Mouse (Mus musculus) brain, embryonic 18.5 days (tissue): ENCODE results near the gene Hfe.
A peak's percentile ranks its signal among the peaks of the same experiment; 100 is the strongest.
"Not testable (repeated sequence)": the region's sequence is repeated elsewhere in the genome, so short reads cannot be mapped to it uniquely, and the experiment has no call there.

ENCODE experiments used
- DNase-seq: peaks from one replicate; pipeline ENCODE4 v3.0.0-alpha.2; 2012; ENCODE audit warnings: low read depth, low spot score

Gene Hfe

DNA sequence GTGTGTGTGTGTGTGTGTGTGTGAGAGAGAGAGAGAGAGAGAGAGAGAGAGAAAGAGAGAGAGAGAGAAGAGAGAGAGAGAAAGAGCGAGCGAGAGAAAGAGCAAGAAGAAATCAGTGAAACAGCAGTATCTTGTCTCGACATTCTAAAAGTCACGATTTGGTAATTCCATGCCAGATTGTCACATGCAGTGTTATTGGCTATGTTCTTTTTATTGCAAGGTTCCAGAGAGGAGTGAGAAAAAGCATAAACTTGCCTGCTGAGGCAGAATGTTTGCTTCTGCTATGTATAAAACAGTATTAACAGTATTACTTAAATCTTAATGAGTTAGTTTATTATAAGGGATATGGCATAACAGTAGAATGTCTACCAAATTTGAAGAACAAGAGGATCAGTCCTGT is 24.7 kb downstream of the Hfe start:
- DNase-seq = no peak

- DNase-seq = no peak
Measured at GRCm38 (mm10) chr13:23685121-23685861, 25.4 kb downstream of the Hfe start.

- not testable (repeated sequence) for DNase-seq
Measured at GRCm38 (mm10) chr13:23684295-23684945, 26.2 kb downstream of the Hfe start.

GRCm38 (mm10) chr13:23683755-23684281 is 26.8 kb downstream of the Hfe start, which contains the start of the genes Hist1h2ac and Hist1h2bc:
Hist1h2ac (minus strand) TSS chr13:23683948.
Hist1h2bc (plus strand) TSS chr13:23684199.
- DNase-seq = peak; percentile 97

DNA sequence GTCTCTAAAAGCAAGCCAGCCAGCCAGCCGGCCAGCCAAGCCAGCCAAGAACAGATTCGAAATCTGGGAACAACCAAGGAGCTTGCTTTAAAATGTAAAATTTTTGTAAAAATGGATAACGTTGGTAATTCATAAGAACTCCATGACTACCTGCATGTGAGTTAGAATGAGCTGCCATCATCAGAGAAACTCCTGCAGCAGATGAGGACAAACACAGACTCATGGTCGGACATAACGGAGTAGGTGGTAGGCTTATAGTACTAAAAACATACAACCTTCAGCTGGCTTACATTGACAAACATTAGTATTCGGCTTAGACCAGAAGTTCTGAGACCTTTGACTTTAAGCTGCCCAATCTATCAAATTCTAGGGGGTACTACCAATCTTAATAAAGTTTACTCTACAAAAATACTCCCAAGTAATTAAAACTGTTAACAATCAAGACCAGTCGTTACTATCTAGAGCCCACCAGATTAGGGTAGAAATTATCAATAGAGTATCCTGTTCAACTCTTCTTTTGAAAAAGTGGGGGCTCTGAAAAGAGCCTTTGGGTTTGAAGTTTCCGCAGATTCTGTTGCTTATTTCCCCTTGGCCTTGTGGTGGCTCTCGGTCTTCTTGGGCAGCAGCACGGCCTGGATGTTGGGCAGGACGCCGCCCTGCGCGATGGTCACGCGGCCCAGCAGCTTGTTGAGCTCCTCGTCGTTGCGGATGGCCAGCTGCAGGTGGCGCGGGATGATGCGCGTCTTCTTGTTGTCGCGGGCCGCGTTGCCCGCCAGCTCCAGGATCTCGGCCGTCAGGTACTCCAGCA is 27.5 kb downstream of the Hfe start:
- DNase-seq = not testable (repeated sequence)

GRCm38 (mm10) chr13:23682623-23682946 is 28.1 kb downstream of the Hfe start:
- DNase-seq = no peak

DNA sequence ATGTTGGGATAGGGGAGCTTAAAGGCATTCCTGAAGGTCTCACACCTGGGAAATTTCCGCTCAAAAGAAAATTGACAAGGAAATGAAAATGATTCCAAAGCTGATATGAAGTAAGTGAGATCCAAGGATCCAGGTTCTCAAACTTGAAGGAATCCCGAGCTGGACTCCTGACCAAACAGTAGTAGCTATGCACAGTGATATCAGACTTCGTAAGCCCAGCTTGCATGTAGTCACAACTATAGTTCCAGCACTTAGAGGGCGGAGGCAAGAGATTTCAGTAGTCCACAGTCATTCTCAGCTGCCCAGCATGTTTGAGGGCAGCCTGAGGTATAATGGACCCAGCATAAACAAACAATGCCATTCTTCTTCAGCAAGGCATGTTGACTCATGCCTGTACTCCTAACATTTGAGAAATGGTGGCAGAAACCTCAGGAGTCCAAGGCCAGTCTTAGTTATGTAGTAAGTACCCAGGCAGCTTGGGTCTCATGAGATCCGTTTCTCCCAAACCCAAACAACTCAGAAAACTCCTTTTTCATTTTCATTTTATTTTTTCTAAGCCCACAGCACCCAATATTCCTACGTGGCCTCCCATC is 28.6 kb downstream of the Hfe start:
- no peak for DNase-seq

DNA sequence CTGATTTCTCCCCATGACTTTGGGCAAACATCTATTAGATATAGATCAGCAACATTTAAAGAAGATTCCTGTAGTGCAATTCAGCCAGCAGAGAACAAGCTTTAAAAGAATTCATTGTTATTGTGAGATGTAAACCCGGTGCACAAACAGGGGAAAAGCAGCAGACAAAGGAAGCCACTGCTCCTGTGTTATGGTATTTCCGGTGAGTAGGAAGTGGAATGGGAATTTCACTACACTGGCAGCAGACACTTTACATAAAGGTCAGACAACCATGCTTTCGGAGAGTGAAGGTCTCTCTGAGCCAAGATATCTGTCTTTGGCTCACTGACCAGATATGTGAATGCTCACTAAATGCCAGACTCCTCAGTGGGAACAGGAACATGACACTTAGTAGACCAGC is 48.1 kb downstream of the Hfe start:
- no peak for DNase-seq

- no peak for DNase-seq
Measured at GRCm38 (mm10) chr13:23659636-23660366, 50.9 kb downstream of the Hfe start.
